Mouse (Mus musculus): Measurements from ENCODE around the gene Ccr1.
"Not testable (repeated sequence)": the region's sequence is repeated elsewhere in the genome, so short reads cannot be mapped to it uniquely, and the experiment has no call there.

The Ccr1 gene

GRCm38 (mm10) chr9:123968290-123968912, at the start of gene Ccr1:
Gene Ccr1 (minus strand): TSS chr9:123968692.
- no peak for DNase-seq (ENCODE audit: low read depth, low spot score)

- no peak for DNase-seq (ENCODE audit: low read depth, low spot score)
Measured at GRCm38 (mm10) chr9:124016048-124016447, 47.6 kb upstream of the Ccr1 start.

GRCm38 (mm10) chr9:124014985-124015652, 46.6 kb upstream of the Ccr1 start:
- no peak for DNase-seq (ENCODE audit: low read depth, low spot score)

- no peak for DNase-seq (ENCODE audit: low read depth, low spot score)
Measured at GRCm38 (mm10) chr9:124013270-124013669, 44.8 kb upstream of the Ccr1 start.

- no peak for DNase-seq (ENCODE audit: low read depth, low spot score)
Measured at GRCm38 (mm10) chr9:124012691-124013090, 44.2 kb upstream of the Ccr1 start.

GRCm38 (mm10) chr9:123999784-124000183, 31.3 kb upstream of the Ccr1 start:
- DNase-seq (ENCODE audit: low read depth, low spot score): no peak

- DNase-seq (ENCODE audit: low read depth, low spot score): no peak
Measured at GRCm38 (mm10) chr9:123997719-123998118, 29.2 kb upstream of the Ccr1 start.

- peak; percentile 81 for DNase-seq (ENCODE audit: low read depth, low spot score)
Measured at GRCm38 (mm10) chr9:123991312-123991906, 22.9 kb upstream of the Ccr1 start.

- no peak for DNase-seq (ENCODE audit: low read depth, low spot score)
Measured at GRCm38 (mm10) chr9:123989671-123990070, 21.2 kb upstream of the Ccr1 start.

- peak; percentile 41 for DNase-seq (ENCODE audit: low read depth, low spot score)
Measured at GRCm38 (mm10) chr9:123986217-123986616, 17.7 kb upstream of the Ccr1 start.

GRCm38 (mm10) chr9:123984943-123985342, 16.5 kb upstream of the Ccr1 start:
- DNase-seq (ENCODE audit: low read depth, low spot score): no peak

GRCm38 (mm10) chr9:123982720-123983119, 14.2 kb upstream of the Ccr1 start:
- DNase-seq (ENCODE audit: low read depth, low spot score): no peak

GRCm38 (mm10) chr9:123981909-123982308, 13.4 kb upstream of the Ccr1 start:
- no peak for DNase-seq (ENCODE audit: low read depth, low spot score)

- not testable (repeated sequence) for DNase-seq (ENCODE audit: low read depth, low spot score)
Measured at GRCm38 (mm10) chr9:123980858-123981475, 12.5 kb upstream of the Ccr1 start.

GRCm38 (mm10) chr9:123978308-123978707, 9.8 kb upstream of the Ccr1 start, which contains the start of gene Ccr1l1:
Gene Ccr1l1 (minus strand): TSS chr9:123978408.
- no peak for DNase-seq (ENCODE audit: low read depth, low spot score)

GRCm38 (mm10) chr9:123976876-123977663, 8.6 kb upstream of the Ccr1 start:
- DNase-seq (ENCODE audit: low read depth, low spot score): no peak

- DNase-seq (ENCODE audit: low read depth, low spot score): no peak
Measured at GRCm38 (mm10) chr9:123975630-123976029, 7.1 kb upstream of the Ccr1 start.

GRCm38 (mm10) chr9:123966858-123967495, 1.5 kb downstream of the Ccr1 start:
- DNase-seq (ENCODE audit: low read depth, low spot score): not testable (repeated sequence)

GRCm38 (mm10) chr9:123964776-123965175, 3.7 kb downstream of the Ccr1 start:
- no peak for DNase-seq (ENCODE audit: low read depth, low spot score)

- DNase-seq (ENCODE audit: low read depth, low spot score): no peak
Measured at GRCm38 (mm10) chr9:123960161-123960560, 8.3 kb downstream of the Ccr1 start.

- no peak for DNase-seq (ENCODE audit: low read depth, low spot score)
Measured at GRCm38 (mm10) chr9:123957911-123958413, 10.5 kb downstream of the Ccr1 start.
